Mouse (Mus musculus): Measurements from ENCODE around the gene Sema4b. TPM values are rescaled to one million over a fixed set of nuclear protein-coding genes. Genes with fewer than 3 reads are reported as not detected.

The Sema4b gene
- polyA plus RNA-seq, 1 experiment from 2014 or later = 12.4 TPM

- Histone ChIP-seq H3K27me3 (no peaks in the 10 kb centered on the region), H3K4me2 (no peak overlapping the region), H3K9ac (no peak overlapping the region), H3K36me3 (no peaks in the 10 kb centered on the region), H3K27ac (no peak overlapping the region), H3K4me3 (no peak overlapping the region), H3K4me1 (replicated peaks) (peaks cover 24% of the 10 kb centered on the region), H3K9me3 (replicated peaks) (no peaks in the 10 kb centered on the region)
- WGBS = 82% methylated on average over 8 of the region's 8 CpGs
- ATAC-seq (replicated peaks; ENCODE audit: insufficient number of reproducible peaks, insufficient read depth, low FRiP score, low read depth) = no peak
These were observed 28.0 kb upstream of the Sema4b start for GRCm38 (mm10) chr7:80158496-80159268.

GRCm38 (mm10) chr7:80160293-80160944, 26.2 kb upstream of the Sema4b start:
- no peaks in the 10 kb centered on the region for H3K36me3 ChIP-seq
- H3K27ac ChIP-seq = peak overlapping the region; percentile 37
- H3K9ac ChIP-seq = no peak overlapping the region
- 0 out of 2 replicates have a peak, but pooled peaks have one; percentile 10 for ATAC-seq (replicated peaks; ENCODE audit: insufficient number of reproducible peaks, insufficient read depth, low FRiP score, low read depth)
- H3K4me1 ChIP-seq (replicated peaks) = peaks cover 24% of the 10 kb centered on the region
- no peaks in the 10 kb centered on the region for H3K9me3 ChIP-seq (replicated peaks)
- 0 out of 2 replicates have a peak, but pooled peaks cover 2% of the 10 kb centered on the region for H3K27me3 ChIP-seq
- no peak overlapping the region for H3K4me3 ChIP-seq
- WGBS = 54% methylated on average over 7 of the region's 7 CpGs
- 0 out of 2 replicates have a peak overlapping the region, but pooled peaks have one; percentile 5 for H3K4me2 ChIP-seq

- peak; percentile 68; the same call in 1 of the 2 replicates for ATAC-seq (replicated peaks; ENCODE audit: insufficient number of reproducible peaks, insufficient read depth, low FRiP score, low read depth)
- H3K36me3 ChIP-seq = no peaks in the 10 kb centered on the region
- WGBS = 69% methylated on average over 8 of the region's 8 CpGs
- H3K9ac ChIP-seq = no peak overlapping the region
- H3K4me1 ChIP-seq (replicated peaks) = peaks cover 24% of the 10 kb centered on the region
- H3K27ac ChIP-seq = peak overlapping the region; percentile 37
- 0 out of 2 replicates have a peak, but pooled peaks cover 3% of the 10 kb centered on the region for H3K27me3 ChIP-seq
- no peaks in the 10 kb centered on the region for H3K9me3 ChIP-seq (replicated peaks)
- no peak overlapping the region for H3K4me3 ChIP-seq
- H3K4me2 ChIP-seq = no peak overlapping the region
These were observed 25.7 kb upstream of the Sema4b start for GRCm38 (mm10) chr7:80160945-80161306.

GRCm38 (mm10) chr7:80165432-80165831, 21.2 kb upstream of the Sema4b start:
- H3K9me3 ChIP-seq (replicated peaks) = no peaks in the 10 kb centered on the region
- WGBS = 75% methylated on average over 5 of the region's 5 CpGs
- H3K27ac ChIP-seq = no peak overlapping the region
- H3K4me3 ChIP-seq = no peak overlapping the region
- no peak overlapping the region for H3K4me2 ChIP-seq
- H3K4me1 ChIP-seq (replicated peaks) = peaks cover 21% of the 10 kb centered on the region
- H3K27me3 ChIP-seq = 0 out of 2 replicates have a peak, but pooled peaks cover 3% of the 10 kb centered on the region
- H3K36me3 ChIP-seq = no peaks in the 10 kb centered on the region
- H3K9ac ChIP-seq = no peak overlapping the region
- ATAC-seq (replicated peaks; ENCODE audit: insufficient number of reproducible peaks, insufficient read depth, low FRiP score, low read depth) = no peak

GRCm38 (mm10) chr7:80166740-80167139, 19.9 kb upstream of the Sema4b start:
- Histone ChIP-seq H3K9ac (no peak overlapping the region), H3K4me2 (no peak overlapping the region), H3K4me1 (replicated peaks) (peaks cover 21% of the 10 kb centered on the region), H3K9me3 (replicated peaks) (no peaks in the 10 kb centered on the region), H3K36me3 (no peaks in the 10 kb centered on the region), H3K27me3 (0 out of 2 replicates have a peak, but pooled peaks cover 3% of the 10 kb centered on the region), H3K27ac (no peak overlapping the region), H3K4me3 (no peak overlapping the region)
- ATAC-seq (replicated peaks; ENCODE audit: insufficient number of reproducible peaks, insufficient read depth, low FRiP score, low read depth) = peak; percentile 48; the same call in 1 of the 2 replicates
- 24% methylated on average over 7 of the region's 7 CpGs for WGBS

- H3K4me2 ChIP-seq = no peak overlapping the region
- H3K9me3 ChIP-seq (replicated peaks) = no peaks in the 10 kb centered on the region
- H3K36me3 ChIP-seq = no peaks in the 10 kb centered on the region
- no peak overlapping the region for H3K27ac ChIP-seq
- H3K27me3 ChIP-seq = 0 out of 2 replicates have a peak, but pooled peaks cover 3% of the 10 kb centered on the region
- no peak overlapping the region for H3K4me3 ChIP-seq
- H3K4me1 ChIP-seq (replicated peaks) = peaks cover 30% of the 10 kb centered on the region
- 78% methylated on average over 2 of the region's 2 CpGs for WGBS
- no peak for ATAC-seq (replicated peaks; ENCODE audit: insufficient number of reproducible peaks, insufficient read depth, low FRiP score, low read depth)
- H3K9ac ChIP-seq = no peak overlapping the region
These were observed 16.8 kb upstream of the Sema4b start for GRCm38 (mm10) chr7:80169847-80170246.

- no peaks in the 10 kb centered on the region for H3K27me3 ChIP-seq
- peak; percentile 80 for ATAC-seq (replicated peaks; ENCODE audit: insufficient number of reproducible peaks, insufficient read depth, low FRiP score, low read depth)
- H3K36me3 ChIP-seq = no peaks in the 10 kb centered on the region
- peak overlapping the region; percentile 8; the same call in 1 of the 2 replicates for H3K4me2 ChIP-seq
- H3K4me1 ChIP-seq (replicated peaks) = peaks cover 30% of the 10 kb centered on the region
- H3K27ac ChIP-seq = peak overlapping the region; percentile 78
- H3K9ac ChIP-seq = no peak overlapping the region
- H3K4me3 ChIP-seq = no peak overlapping the region
- 22% methylated on average over 8 of the region's 8 CpGs for WGBS
- H3K9me3 ChIP-seq (replicated peaks) = no peaks in the 10 kb centered on the region
These were observed 15.3 kb upstream of the Sema4b start for GRCm38 (mm10) chr7:80171345-80171744.

- peak overlapping the region; percentile 78 for H3K27ac ChIP-seq
- ATAC-seq (replicated peaks; ENCODE audit: insufficient number of reproducible peaks, insufficient read depth, low FRiP score, low read depth) = no peak
- WGBS = 56% methylated on average over 8 of the region's 8 CpGs
These were observed 14.3 kb upstream of the Sema4b start for GRCm38 (mm10) chr7:80172069-80172956.

GRCm38 (mm10) chr7:80176159-80176558, 10.5 kb upstream of the Sema4b start:
- H3K36me3 ChIP-seq = no peaks in the 10 kb centered on the region
- H3K27ac ChIP-seq = no peak overlapping the region
- no peak for ATAC-seq (replicated peaks; ENCODE audit: insufficient number of reproducible peaks, insufficient read depth, low FRiP score, low read depth)
- peaks cover 28% of the 10 kb centered on the region for H3K4me1 ChIP-seq (replicated peaks)
- no peak overlapping the region for H3K9ac ChIP-seq
- no peak overlapping the region for H3K4me2 ChIP-seq
- H3K9me3 ChIP-seq (replicated peaks) = no peaks in the 10 kb centered on the region
- no peaks in the 10 kb centered on the region for H3K27me3 ChIP-seq
- 60% methylated on average over 3 of the region's 3 CpGs for WGBS
- H3K4me3 ChIP-seq = no peak overlapping the region

More at GRCm38 (mm10) chr7:80172069-80172956, 14.3 kb upstream of the Sema4b start:
- H3K4me1 ChIP-seq (replicated peaks) = peaks cover 22% of the 10 kb centered on the region
- no peak overlapping the region for H3K9ac ChIP-seq
- H3K27me3 ChIP-seq = no peaks in the 10 kb centered on the region
- H3K4me2 ChIP-seq = no peak overlapping the region
- no peaks in the 10 kb centered on the region for H3K9me3 ChIP-seq (replicated peaks)
- H3K36me3 ChIP-seq = no peaks in the 10 kb centered on the region
- no peak overlapping the region for H3K4me3 ChIP-seq

- Histone ChIP-seq H3K27me3 (no peaks in the 10 kb centered on the region), H3K36me3 (no peaks in the 10 kb centered on the region), H3K9me3 (replicated peaks) (no peaks in the 10 kb centered on the region), H3K9ac (no peak overlapping the region), H3K4me2 (no peak overlapping the region), H3K27ac (no peak overlapping the region), H3K4me3 (no peak overlapping the region), H3K4me1 (replicated peaks) (peaks cover 20% of the 10 kb centered on the region)
- ATAC-seq (replicated peaks; ENCODE audit: insufficient number of reproducible peaks, insufficient read depth, low FRiP score, low read depth) = no peak
- WGBS = 92% methylated on average over 3 of the region's 3 CpGs
These were observed 9.2 kb upstream of the Sema4b start for GRCm38 (mm10) chr7:80177438-80177837.
